Mouse (Mus musculus) heart, postnatal 0 days (tissue): ENCODE measurements around the gene Krt24.

Source experiments
- CTCF ChIP-seq: IDR thresholded peaks from 2 replicates; pipeline ENCODE4 v1.5.1; 2016; ENCODE audit warnings: antibody characterized with exemption, control low read depth, low read depth
- EP300 ChIP-seq: IDR thresholded peaks from 2 replicates; pipeline ENCODE4 v1.6.1; 2016; ENCODE audit warnings: antibody characterized with exemption, low read depth

- TF ChIP-seq CTCF (no peak), EP300 (no peak)
These were observed 29.7 kb downstream of the Krt24 start for GRCm38 (mm10) chr11:99255316-99255715.
